8 mouse cellular contexts compared by ENCODE assay signal in genomic region chr8:80991937-80992336, GRCm38 (mm10). TPM values are rescaled to one million over a fixed set of nuclear protein-coding genes. Genes with fewer than 3 reads are reported as not detected.
A peak's percentile ranks its signal among the peaks of the same experiment; 100 is the strongest.
DNase-seq lines count a peak whose midpoint lies in the region; ATAC-seq and TF ChIP-seq lines count a peak whose summit lies in the region.

No protein-coding gene starts in this region.

- H3K9me3 ChIP-seq in hindbrain, postnatal 0 days (ENCODE audit: low read length), result no peaks in the 10 kb centered on the region

- H3K36me3 ChIP-seq in hindbrain, postnatal 0 days (ENCODE audit: insufficient read depth, low read length), result peaks cover 23% of the 10 kb centered on the region; the same call in 1 of the 2 replicates

- TF ChIP-seq CTCF in hindbrain, postnatal 0 days (IDR thresholded peaks at IDR 0.05; ENCODE audit: low read depth), result peak; percentile 78

- no peaks in the 10 kb centered on the region for H3K27me3 ChIP-seq in hindbrain, postnatal 0 days (ENCODE audit: insufficient read depth, low read length)

- H3K9ac ChIP-seq in hindbrain, postnatal 0 days (replicated peaks; ENCODE audit: low read length), result no peak overlapping the region

- peak; percentile 93 for ATAC-seq in hindbrain, postnatal 0 days

- 47% methylated on average over 3 of the region's 3 CpGs for WGBS in hindbrain, postnatal 0 days

- no peaks in the 10 kb centered on the region for H3K4me1 ChIP-seq in hindbrain, postnatal 0 days (ENCODE audit: insufficient read depth, low read length)

- H3K4me2 ChIP-seq in hindbrain, postnatal 0 days (ENCODE audit: low read depth, low read length), result no peak overlapping the region

- H3K4me3 ChIP-seq in hindbrain, postnatal 0 days (ENCODE audit: low read length), result no peak overlapping the region

- no peak overlapping the region for H3K27ac ChIP-seq in hindbrain, postnatal 0 days

- peak; percentile 24 for DNase-seq in adrenal gland, adult 2 months
- DNase-seq in adrenal gland, postnatal 4 days (ENCODE audit: low spot score in 2 of 2), result no peak
- peak; percentile 22 for DNase-seq in ovary, postnatal 14 days (ENCODE audit: low spot score)
- no peak for DNase-seq in ovary, postnatal 10 days (ENCODE audit: low spot score)
- DNase-seq in hindbrain, postnatal 0 days (ENCODE audit: low spot score), result peak; percentile 84
- DNase-seq in lung, postnatal 36 days, result peak; percentile 82
- DNase-seq in right cerebral cortex, adult 18-20 months, result no peak
- DNase-seq in right cerebral cortex, postnatal 25 days, result no peak

RNA-seq across cellular contexts. Expression of gene Usp38, which starts 22.8 kb away (rescaled TPM):
- total RNA-seq in adrenal gland, adult 2 months (2021), result 10 to 100 TPM; 20.1 to 25.6 TPM
- 11.2 and 13.0 TPM in 2 replicates for polyA plus RNA-seq in adrenal gland, adult 2 months (2012; rRNA removed)
- total RNA-seq in adrenal gland, postnatal 4 days (2021), result 10 to 100 TPM; 27.4 to 27.6 TPM
- 40.1 and 40.8 TPM in 2 replicates for total RNA-seq in hindbrain, postnatal 0 days (2014; rRNA removed)
- 16.7 and 17.2 TPM in 2 replicates for polyA plus RNA-seq in hindbrain, postnatal 0 days (2015; fragmentation: Nextera tagmentation; extraction: Ambion mirVana)

Comparison
In these comparisons a context has a peak if more than half of its experiments do, and no peak if none do; other contexts are left out.
1. DNase-seq: peak in adrenal gland, adult 2 months (single experiment), ovary, postnatal 14 days (single experiment), hindbrain, postnatal 0 days (single experiment) and lung, postnatal 36 days (single experiment); none in adrenal gland, postnatal 4 days (0 of 2), ovary, postnatal 10 days (single experiment), right cerebral cortex, adult 18-20 months (single experiment) and right cerebral cortex, postnatal 25 days (single experiment).